Mouse (Mus musculus): ENCODE measurements at regions not wholly inside any gene's neighbourhood (a gene's known extent, or its start where the extent isn't known, plus 50 kb on each side); places are given as distances from the start of the nearest gene placed in this dataset.

- TF ChIP-seq CTCF (IDR thresholded peaks at IDR 0.05) (no peak), EP300 (IDR thresholded peaks at IDR 0.05) (no peak)
Observed at GRCm38 (mm10) chr14:61862931-61863330, 255.7 kb downstream of the Kcnrg start.
